Mouse (Mus musculus) midbrain, embryonic 12.5 days (tissue): ENCODE measurements around the gene Akt2. TPM values are rescaled to one million over a fixed set of nuclear protein-coding genes. Genes with fewer than 3 reads are reported as not detected.

Experiments
- ATAC-seq: fragments of 200-750 bp; cut with Nextera tagmentation; 2 replicates; pipeline ENCODE4 v1.8.0; 2017; ENCODE audit warnings: low read depth, moderate TSS enrichment, moderate library complexity; ENCODE audit not compliant: low FRiP score
- H3K27ac ChIP-seq: fragments of 300-500 bp; sonication (generic); replicated peaks from 2 replicates; pipeline ENCODE4 v1.5.1; 2016; ENCODE audit warnings: mild to moderate bottlenecking
- H3K27me3 ChIP-seq: fragments of 300-500 bp; sonication (generic); 2 replicates; pipeline ENCODE4 v1.6.1; 2016; ENCODE audit warnings: mild to moderate bottlenecking
- H3K36me3 ChIP-seq: fragments of 300-500 bp; sonication (generic); 2 replicates; pipeline ENCODE4 v1.6.1; 2016
- H3K4me1 ChIP-seq: fragments of 300-500 bp; sonication (generic); 2 replicates; pipeline ENCODE4 v1.6.1; 2016
- H3K4me2 ChIP-seq: fragments of 300-500 bp; sonication (generic); replicated peaks from 2 replicates; pipeline ENCODE4 v1.6.1; 2016; ENCODE audit warnings: mild to moderate bottlenecking, moderate library complexity
- H3K4me3 ChIP-seq: fragments of 300-500 bp; sonication (generic); 2 replicates; pipeline ENCODE4 v1.5.1; 2016; ENCODE audit warnings: mild to moderate bottlenecking
- H3K9ac ChIP-seq: fragments of 300-500 bp; sonication (generic); replicated peaks from 2 replicates; pipeline ENCODE4 v1.6.1; 2016; ENCODE audit warnings: mild to moderate bottlenecking, moderate library complexity
- H3K9me3 ChIP-seq: fragments of 300-500 bp; sonication (generic); 2 replicates; pipeline ENCODE4 v1.6.1; 2016; ENCODE audit warnings: mild to moderate bottlenecking
- WGBS: fragments of 180-500 bp; shearing (Covaris S2); methylation state at CpG from one replicate; pipeline ENCODE4 v1.1.7; 2016; 5-methylcytosine and 5-hydroxymethylcytosine counted together
- polyA plus RNA-seq: library from polyadenylated mRNA; unstranded; fragments of >200 nt; fragmentation: Nextera tagmentation; extraction: Ambion mirVana; gene quantifications from 2 replicates; pipeline ENCODE4 v1.2.1, GENCODE M21; 2016

Gene Akt2
- polyA plus RNA-seq, 1 experiment from 2014 or later: 90.9 TPM

- ATAC-seq: peak; percentile 82; the same call in 1 of the 2 replicates
- H3K4me2 ChIP-seq: peak overlapping the region; percentile 71
- H3K27me3 ChIP-seq: no peaks in the 10 kb centered on the region
- H3K9ac ChIP-seq: peak overlapping the region; percentile 86
- H3K36me3 ChIP-seq: 0 out of 2 replicates have a peak, but pooled peaks cover 8% of the 10 kb centered on the region
- peaks cover 25% of the 10 kb centered on the region for H3K4me1 ChIP-seq
- no peaks in the 10 kb centered on the region for H3K9me3 ChIP-seq
- peak overlapping the region; percentile 74 for H3K4me3 ChIP-seq
- peak overlapping the region; percentile 99 for H3K27ac ChIP-seq
- 3% methylated on average over 17 of the region's 17 CpGs for WGBS
Observed at GRCm38 (mm10) chr7:27592217-27592929, 1.0 kb downstream of the Akt2 start.

- peak overlapping the region; percentile 99; the same call in 1 of the 2 replicates for H3K27ac ChIP-seq
- H3K9me3 ChIP-seq: no peaks in the 10 kb centered on the region
- peak overlapping the region; percentile 74 for H3K4me3 ChIP-seq
- peak overlapping the region; percentile 86 for H3K9ac ChIP-seq
- H3K4me2 ChIP-seq: peak overlapping the region; percentile 71
- H3K4me1 ChIP-seq: peaks cover 25% of the 10 kb centered on the region
- WGBS: 77% methylated on average over 12 of the region's 12 CpGs
- no peak for ATAC-seq
- H3K27me3 ChIP-seq: no peaks in the 10 kb centered on the region
- H3K36me3 ChIP-seq: 0 out of 2 replicates have a peak, but pooled peaks cover 8% of the 10 kb centered on the region
Observed at GRCm38 (mm10) chr7:27592934-27593645, 1.7 kb downstream of the Akt2 start.

- Histone ChIP-seq H3K27me3 (no peaks in the 10 kb centered on the region), H3K9me3 (no peaks in the 10 kb centered on the region), H3K4me3 (no peak overlapping the region), H3K36me3 (0 out of 2 replicates have a peak, but pooled peaks cover 8% of the 10 kb centered on the region), H3K4me1 (peaks cover 33% of the 10 kb centered on the region), H3K9ac (no peak overlapping the region), H3K27ac (peak overlapping the region; percentile 30), H3K4me2 (no peak overlapping the region)
- no peak for ATAC-seq
- WGBS: 52% methylated on average over 10 of the region's 10 CpGs
Observed at GRCm38 (mm10) chr7:27596586-27597503, 5.5 kb downstream of the Akt2 start.

- H3K4me1 ChIP-seq: peaks cover 27% of the 10 kb centered on the region
- 0 out of 2 replicates have a peak, but pooled peaks cover 8% of the 10 kb centered on the region for H3K36me3 ChIP-seq
- H3K9ac ChIP-seq: no peak overlapping the region
- no peak overlapping the region for H3K4me2 ChIP-seq
- no peak overlapping the region for H3K27ac ChIP-seq
- no peaks in the 10 kb centered on the region for H3K27me3 ChIP-seq
- no peak overlapping the region for H3K4me3 ChIP-seq
- 79% methylated on average over 7 of the region's 7 CpGs for WGBS
- ATAC-seq: no peak
- no peaks in the 10 kb centered on the region for H3K9me3 ChIP-seq
Observed at GRCm38 (mm10) chr7:27598053-27598452, 6.7 kb downstream of the Akt2 start.

- peaks cover 14% of the 10 kb centered on the region for H3K4me1 ChIP-seq
- no peak overlapping the region for H3K4me2 ChIP-seq
- no peak overlapping the region for H3K9ac ChIP-seq
- WGBS: 79% methylated on average over 4 of the region's 4 CpGs
- no peaks in the 10 kb centered on the region for H3K27me3 ChIP-seq
- H3K36me3 ChIP-seq: no peaks in the 10 kb centered on the region
- no peak overlapping the region for H3K4me3 ChIP-seq
- H3K27ac ChIP-seq: no peak overlapping the region
- no peaks in the 10 kb centered on the region for H3K9me3 ChIP-seq
- no peak for ATAC-seq
Observed at GRCm38 (mm10) chr7:27601628-27602027, 10.3 kb downstream of the Akt2 start.

GRCm38 (mm10) chr7:27602161-27602560 is 10.8 kb downstream of the Akt2 start:
- Histone ChIP-seq H3K9ac (no peak overlapping the region), H3K27me3 (no peaks in the 10 kb centered on the region), H3K27ac (no peak overlapping the region), H3K4me3 (no peak overlapping the region), H3K9me3 (no peaks in the 10 kb centered on the region), H3K4me2 (no peak overlapping the region), H3K36me3 (no peaks in the 10 kb centered on the region), H3K4me1 (peaks cover 10% of the 10 kb centered on the region)
- no peak for ATAC-seq
- 84% methylated on average over 2 of the region's 2 CpGs for WGBS

GRCm38 (mm10) chr7:27602835-27603234 is 11.5 kb downstream of the Akt2 start:
- no peak for ATAC-seq
- WGBS: 87% methylated on average over 7 of the region's 7 CpGs
- no peaks in the 10 kb centered on the region for H3K9me3 ChIP-seq
- no peak overlapping the region for H3K4me3 ChIP-seq
- H3K27me3 ChIP-seq: no peaks in the 10 kb centered on the region
- peaks cover 16% of the 10 kb centered on the region; the same call in 1 of the 2 replicates for H3K4me1 ChIP-seq
- no peak overlapping the region for H3K27ac ChIP-seq
- no peak overlapping the region for H3K9ac ChIP-seq
- no peaks in the 10 kb centered on the region for H3K36me3 ChIP-seq
- H3K4me2 ChIP-seq: no peak overlapping the region

GRCm38 (mm10) chr7:27604661-27605348 is 13.5 kb downstream of the Akt2 start:
- WGBS: 57% methylated on average over 5 of the region's 5 CpGs
- Histone ChIP-seq H3K9me3 (no peaks in the 10 kb centered on the region), H3K4me2 (no peak overlapping the region), H3K27ac (no peak overlapping the region), H3K27me3 (no peaks in the 10 kb centered on the region), H3K9ac (no peak overlapping the region), H3K4me1 (peaks cover 13% of the 10 kb centered on the region; the same call in 1 of the 2 replicates), H3K4me3 (no peak overlapping the region), H3K36me3 (peaks cover 12% of the 10 kb centered on the region)
- ATAC-seq: no peak

- 84% methylated on average over 9 of the region's 9 CpGs for WGBS
Observed at GRCm38 (mm10) chr7:27605499-27606285, 14.3 kb downstream of the Akt2 start.

GRCm38 (mm10) chr7:27606481-27607254 is 15.3 kb downstream of the Akt2 start:
- Histone ChIP-seq H3K4me2 (no peak overlapping the region), H3K36me3 (peaks cover 27% of the 10 kb centered on the region), H3K27ac (no peak overlapping the region), H3K4me3 (no peak overlapping the region), H3K9me3 (no peaks in the 10 kb centered on the region), H3K27me3 (no peaks in the 10 kb centered on the region), H3K9ac (no peak overlapping the region), H3K4me1 (peaks cover 9% of the 10 kb centered on the region; the same call in 1 of the 2 replicates)
- no peak for ATAC-seq
- 74% methylated on average over 10 of the region's 10 CpGs for WGBS

More at GRCm38 (mm10) chr7:27605499-27606285, 14.3 kb downstream of the Akt2 start:
- no peak overlapping the region for H3K27ac ChIP-seq
- 0 out of 2 replicates have a peak overlapping the region, but pooled peaks have one; percentile 15 for H3K9ac ChIP-seq
- H3K4me3 ChIP-seq: no peak overlapping the region
- no peak for ATAC-seq
- no peaks in the 10 kb centered on the region for H3K9me3 ChIP-seq
- peaks cover 13% of the 10 kb centered on the region; the same call in 1 of the 2 replicates for H3K4me1 ChIP-seq
- H3K4me2 ChIP-seq: no peak overlapping the region
- no peaks in the 10 kb centered on the region for H3K27me3 ChIP-seq
- H3K36me3 ChIP-seq: peaks cover 21% of the 10 kb centered on the region
